Mouse (Mus musculus): Measurements from ENCODE around the gene Sigmar1. TPM values are rescaled to one million over a fixed set of nuclear protein-coding genes. Genes with fewer than 3 reads are reported as not detected.
A peak's percentile ranks its signal among the peaks of the same experiment; 100 is the strongest.
"Not testable (repeated sequence)": the region's sequence is repeated elsewhere in the genome, so short reads cannot be mapped to it uniquely, and the experiment has no call there.

Gene Sigmar1
- total and polyA plus RNA-seq, 2 experiments: 69.3 to 423 TPM

DNA sequence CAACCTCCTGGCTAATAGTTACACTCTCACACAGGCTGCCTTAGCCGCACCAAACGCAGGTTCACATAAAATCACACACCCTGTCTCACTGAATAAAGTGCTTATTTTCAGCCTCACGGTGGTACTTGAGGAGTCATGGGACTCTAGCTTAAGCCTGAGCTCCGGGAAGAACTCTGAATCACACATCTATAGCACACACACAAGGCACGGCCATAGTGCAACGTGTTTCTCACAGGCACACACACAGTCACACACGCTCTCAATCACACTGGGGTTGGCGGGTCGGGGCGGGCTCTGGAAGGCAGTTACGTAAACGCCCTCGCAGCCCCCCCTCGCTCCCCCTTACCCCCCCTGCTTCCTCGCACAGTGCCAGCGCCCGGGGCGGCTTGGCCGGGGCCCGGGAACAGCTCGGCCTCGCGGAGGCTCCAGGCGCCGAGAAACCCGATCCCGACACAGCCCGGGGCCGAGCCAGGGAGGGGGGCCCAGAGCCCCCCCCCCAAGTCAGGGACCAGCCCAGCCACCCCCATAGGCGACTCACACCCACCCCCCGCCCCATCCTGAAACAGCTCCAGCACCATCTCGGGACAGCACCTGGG, 57.4 kb downstream of the Sigmar1 start:
- H3K27me3 ChIP-seq (ENCODE audit: control insufficient read depth, insufficient read depth, low read length); H3K79me2 ChIP-seq (ENCODE audit: control insufficient read depth, insufficient read depth, low read length); H3K9ac ChIP-seq (ENCODE audit: low read depth, low read length); H3K4me3 ChIP-seq (ENCODE audit: insufficient read depth, low read depth, low read length); H3K27ac ChIP-seq (replicated peaks; ENCODE audit: insufficient read depth, low read depth, low read length); H3K4me1 ChIP-seq (ENCODE audit: control insufficient read depth, insufficient read depth, low read length); DNase-seq (ENCODE audit: extremely low read depth, low read depth, low spot score); H3K36me3 ChIP-seq (ENCODE audit: control insufficient read depth, insufficient read depth, low read length): not testable (repeated sequence)
- WGBS: 31% methylated on average over 26 of the region's 32 CpGs

- H3K27ac ChIP-seq (replicated peaks; ENCODE audit: insufficient read depth, low read depth, low read length); DNase-seq (ENCODE audit: extremely low read depth, low read depth, low spot score); H3K9ac ChIP-seq (ENCODE audit: low read depth, low read length); H3K4me1 ChIP-seq (ENCODE audit: control insufficient read depth, insufficient read depth, low read length); H3K79me2 ChIP-seq (ENCODE audit: control insufficient read depth, insufficient read depth, low read length); H3K36me3 ChIP-seq (ENCODE audit: control insufficient read depth, insufficient read depth, low read length); H3K27me3 ChIP-seq (ENCODE audit: control insufficient read depth, insufficient read depth, low read length): not testable (repeated sequence)
- peak within 1 kb of the TSS; percentile 33; the same call in 1 of the 2 replicates for H3K4me3 ChIP-seq (ENCODE audit: insufficient read depth, low read depth, low read length)
- WGBS: 13% methylated on average over 36 of the region's 40 CpGs
- TF ChIP-seq CTCF (IDR thresholded peaks at IDR 0.05; ENCODE audit: low read depth, low read length): peak; percentile 81
Measured at GRCm38 (mm10) chr4:41696930-41697841, 58.8 kb downstream of the Sigmar1 start, which contains the start of gene Cntfr. Gene Cntfr (minus strand): TSS chr4:41697089.

DNA sequence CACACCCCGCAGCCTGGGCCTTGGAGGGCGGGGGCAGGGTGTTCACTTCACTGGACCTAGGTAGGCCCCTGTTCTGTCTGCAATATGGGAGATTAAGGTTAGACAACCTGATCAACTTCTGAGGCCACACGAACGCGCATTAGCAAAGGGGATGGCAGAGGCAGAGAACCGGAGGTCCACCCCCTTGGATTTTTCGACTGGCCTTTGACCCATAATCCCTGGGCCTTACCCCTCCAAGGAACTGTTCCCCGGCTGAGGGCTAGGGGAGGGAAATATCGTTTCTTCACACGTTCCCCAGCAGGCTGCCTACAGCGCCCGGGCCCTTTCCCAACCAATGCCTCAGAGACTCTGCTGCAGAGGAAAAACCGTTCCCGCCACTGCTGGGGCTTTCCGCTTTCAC, 59.5 kb downstream of the Sigmar1 start:
- not testable (repeated sequence) for H3K27ac ChIP-seq (replicated peaks; ENCODE audit: insufficient read depth, low read depth, low read length); H3K79me2 ChIP-seq (ENCODE audit: control insufficient read depth, insufficient read depth, low read length); H3K36me3 ChIP-seq (ENCODE audit: control insufficient read depth, insufficient read depth, low read length); H3K9ac ChIP-seq (ENCODE audit: low read depth, low read length); DNase-seq (ENCODE audit: extremely low read depth, low read depth, low spot score); H3K4me1 ChIP-seq (ENCODE audit: control insufficient read depth, insufficient read depth, low read length); H3K27me3 ChIP-seq (ENCODE audit: control insufficient read depth, insufficient read depth, low read length); H3K4me3 ChIP-seq (ENCODE audit: insufficient read depth, low read depth, low read length)
- 6% methylated on average over 15 of the region's 15 CpGs for WGBS

DNA sequence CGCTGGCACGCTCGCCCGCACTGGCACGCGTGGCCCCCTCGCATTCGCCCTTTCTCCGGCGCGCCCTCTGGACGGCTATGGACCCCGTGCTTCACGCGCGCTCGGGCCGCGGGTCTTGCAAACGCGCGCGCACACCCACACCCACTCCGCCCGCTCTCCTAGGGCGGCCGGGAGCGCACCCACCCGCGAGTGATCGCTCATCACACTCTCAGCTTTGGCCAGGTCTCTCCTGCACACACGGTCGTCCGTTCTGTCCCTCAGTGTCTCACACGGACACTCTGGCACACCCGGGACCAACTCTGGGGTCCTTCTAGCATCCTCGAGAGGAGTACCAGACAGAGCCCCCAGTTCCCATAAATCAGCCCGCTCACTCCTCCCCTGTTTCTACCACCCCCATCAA, 60.2 kb downstream of the Sigmar1 start:
- H3K79me2 ChIP-seq (ENCODE audit: control insufficient read depth, insufficient read depth, low read length); H3K27me3 ChIP-seq (ENCODE audit: control insufficient read depth, insufficient read depth, low read length); H3K9ac ChIP-seq (ENCODE audit: low read depth, low read length); H3K4me1 ChIP-seq (ENCODE audit: control insufficient read depth, insufficient read depth, low read length); H3K27ac ChIP-seq (replicated peaks; ENCODE audit: insufficient read depth, low read depth, low read length); DNase-seq (ENCODE audit: extremely low read depth, low read depth, low spot score); H3K36me3 ChIP-seq (ENCODE audit: control insufficient read depth, insufficient read depth, low read length); H3K4me3 ChIP-seq (ENCODE audit: insufficient read depth, low read depth, low read length): not testable (repeated sequence)
- 12% methylated on average over 21 of the region's 38 CpGs for WGBS

DNA sequence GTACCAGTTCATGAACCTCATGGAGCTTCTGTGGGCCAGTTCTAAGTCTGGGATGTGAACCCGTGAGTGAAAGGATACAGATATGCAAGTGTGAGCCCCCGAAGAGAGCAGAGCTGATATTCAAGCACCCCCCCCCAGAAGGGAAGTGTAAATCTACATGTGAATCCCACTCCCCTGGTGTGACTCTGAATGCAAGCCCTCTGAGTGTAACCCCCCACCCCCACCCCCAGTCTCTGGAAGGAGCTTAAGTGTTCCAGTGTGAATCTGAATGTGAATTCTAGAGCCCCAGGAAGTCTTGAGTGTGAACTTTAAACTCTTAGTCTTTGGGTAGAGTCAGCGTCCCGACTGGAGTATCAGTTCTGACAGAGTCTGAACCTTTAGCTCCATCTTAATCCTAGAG, 62.4 kb downstream of the Sigmar1 start:
- not testable (repeated sequence) for H3K9ac ChIP-seq (ENCODE audit: low read depth, low read length); H3K79me2 ChIP-seq (ENCODE audit: control insufficient read depth, insufficient read depth, low read length); H3K36me3 ChIP-seq (ENCODE audit: control insufficient read depth, insufficient read depth, low read length); DNase-seq (ENCODE audit: extremely low read depth, low read depth, low spot score); H3K4me3 ChIP-seq (ENCODE audit: insufficient read depth, low read depth, low read length); H3K27ac ChIP-seq (replicated peaks; ENCODE audit: insufficient read depth, low read depth, low read length); H3K27me3 ChIP-seq (ENCODE audit: control insufficient read depth, insufficient read depth, low read length); H3K4me1 ChIP-seq (ENCODE audit: control insufficient read depth, insufficient read depth, low read length)
- 29% methylated on average over 4 of the region's 4 CpGs for WGBS

DNA sequence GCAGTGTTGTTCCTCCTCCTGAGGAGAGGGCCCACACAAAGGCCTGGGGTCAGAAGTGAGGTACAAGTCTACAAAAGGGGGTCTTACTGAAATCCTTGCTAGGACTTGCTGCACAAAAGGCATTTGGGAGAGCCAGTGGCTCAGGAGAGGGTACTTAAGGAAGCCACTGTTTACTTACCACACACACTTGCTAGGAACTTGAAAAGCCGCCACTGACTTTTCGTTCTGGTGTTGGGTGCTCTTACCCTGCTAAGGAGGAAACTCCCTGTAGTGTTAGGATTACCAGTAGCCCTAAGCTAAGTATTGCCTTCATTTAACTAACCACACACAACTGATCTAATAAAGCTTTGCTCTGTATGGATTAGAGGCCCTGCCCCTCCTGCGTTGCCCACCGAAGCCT, 65.9 kb downstream of the Sigmar1 start:
- DNase-seq (ENCODE audit: extremely low read depth, low read depth, low spot score); H3K36me3 ChIP-seq (ENCODE audit: control insufficient read depth, insufficient read depth, low read length); H3K9ac ChIP-seq (ENCODE audit: low read depth, low read length); H3K27me3 ChIP-seq (ENCODE audit: control insufficient read depth, insufficient read depth, low read length); H3K27ac ChIP-seq (replicated peaks; ENCODE audit: insufficient read depth, low read depth, low read length); H3K4me1 ChIP-seq (ENCODE audit: control insufficient read depth, insufficient read depth, low read length); H3K4me3 ChIP-seq (ENCODE audit: insufficient read depth, low read depth, low read length); H3K79me2 ChIP-seq (ENCODE audit: control insufficient read depth, insufficient read depth, low read length): not testable (repeated sequence)
- no CpG with 5 or more reads among the region's 4 CpGs for WGBS

DNA sequence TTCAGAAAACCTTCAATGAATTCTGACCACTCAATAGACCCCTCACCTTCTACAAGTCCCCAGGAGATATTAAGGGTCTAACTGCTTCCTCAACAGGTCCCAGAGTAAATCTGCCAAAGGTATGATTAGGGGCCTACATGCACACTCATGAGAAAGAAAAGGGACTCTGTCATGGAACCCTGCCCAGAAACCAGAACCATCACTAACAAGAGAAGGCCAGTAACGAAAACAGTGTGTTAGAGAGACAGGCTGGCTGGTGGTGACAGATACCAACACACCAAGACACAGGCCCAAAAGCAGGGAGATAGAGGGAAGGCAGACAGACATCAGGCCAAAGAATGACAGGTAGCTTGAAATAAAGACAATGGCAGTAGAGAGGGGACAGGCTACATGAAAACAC, 67.4 kb downstream of the Sigmar1 start:
- not testable (repeated sequence) for DNase-seq (ENCODE audit: extremely low read depth, low read depth, low spot score); H3K79me2 ChIP-seq (ENCODE audit: control insufficient read depth, insufficient read depth, low read length); H3K4me3 ChIP-seq (ENCODE audit: insufficient read depth, low read depth, low read length); H3K36me3 ChIP-seq (ENCODE audit: control insufficient read depth, insufficient read depth, low read length); H3K27ac ChIP-seq (replicated peaks; ENCODE audit: insufficient read depth, low read depth, low read length); H3K4me1 ChIP-seq (ENCODE audit: control insufficient read depth, insufficient read depth, low read length); H3K9ac ChIP-seq (ENCODE audit: low read depth, low read length); H3K27me3 ChIP-seq (ENCODE audit: control insufficient read depth, insufficient read depth, low read length)
- 84% methylated on average over 1 of the region's 1 CpGs for WGBS
